Mouse (Mus musculus) cerebellum, postnatal 4 days (tissue): Measurements from ENCODE around the gene Tenm3.

ENCODE experiments used
- DNase-seq, 2 experiments: peaks; one replicate each; pipeline ENCODE4 v3.0.0; 2022; ENCODE audit warnings: low spot score in 2 of 2, mixed read lengths in 1 of 2

Gene Tenm3

DNA sequence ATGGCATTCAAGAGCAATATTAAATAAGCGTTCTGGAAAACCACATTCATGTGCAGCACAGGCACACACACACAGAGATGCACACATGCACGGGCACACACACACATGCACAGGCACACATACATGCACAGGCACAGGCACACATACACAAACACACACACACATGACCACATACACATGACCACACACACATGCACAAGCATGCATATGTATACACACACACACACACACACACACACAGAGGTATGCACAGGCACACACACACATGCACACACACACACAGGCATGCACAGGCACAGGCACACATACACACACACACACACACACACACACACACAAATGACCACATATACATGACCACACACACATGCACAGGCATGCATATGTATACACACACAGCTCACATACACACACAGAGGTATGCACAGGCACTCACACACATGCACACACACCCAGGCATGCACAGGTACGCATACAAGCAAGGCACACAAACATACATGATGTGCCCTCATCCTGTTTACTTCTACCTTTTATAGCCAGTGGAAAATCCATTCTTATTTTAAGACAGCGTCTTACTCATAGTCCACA, 321.1 kb downstream of the Tenm3 start:
- DNase-seq: no peak

DNA sequence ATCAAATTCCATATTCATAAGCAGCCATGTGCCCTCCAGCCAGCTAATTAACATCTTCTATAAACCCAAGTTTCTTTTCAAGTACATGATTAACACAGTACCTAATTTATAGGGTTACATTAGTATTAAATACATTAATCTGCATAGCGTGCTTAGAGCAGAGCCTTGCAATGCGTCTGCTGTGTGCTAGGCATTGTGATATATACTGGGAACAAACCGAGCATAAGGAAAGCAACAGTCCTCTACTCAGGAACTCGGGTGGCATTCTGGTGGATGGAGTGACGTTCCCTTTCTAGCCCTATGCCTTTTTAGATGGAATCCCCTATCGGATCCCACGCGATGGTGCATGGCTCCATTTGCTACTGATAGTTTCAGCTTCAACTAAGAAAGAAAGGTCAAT, 321.7 kb downstream of the Tenm3 start:
- no peak for DNase-seq

DNA sequence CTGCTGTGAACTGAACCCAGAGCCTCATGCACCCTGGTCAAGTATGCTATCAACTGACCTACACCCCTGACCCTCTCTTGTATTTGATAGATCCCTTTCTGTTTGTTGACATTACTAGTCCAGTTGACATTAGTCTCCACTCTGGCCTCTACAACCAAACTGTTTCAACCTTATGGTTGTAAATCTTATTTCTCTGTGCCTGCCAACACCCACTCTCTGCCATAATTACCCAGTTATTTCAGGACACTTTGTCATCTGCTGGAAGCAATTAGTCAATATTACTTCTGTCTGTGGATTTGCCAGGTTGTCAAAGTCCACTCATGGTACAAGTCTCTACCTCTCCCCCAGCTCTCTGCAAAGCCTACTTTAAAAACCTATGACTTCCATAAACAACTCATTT, 326.3 kb downstream of the Tenm3 start:
- DNase-seq: no peak

DNA sequence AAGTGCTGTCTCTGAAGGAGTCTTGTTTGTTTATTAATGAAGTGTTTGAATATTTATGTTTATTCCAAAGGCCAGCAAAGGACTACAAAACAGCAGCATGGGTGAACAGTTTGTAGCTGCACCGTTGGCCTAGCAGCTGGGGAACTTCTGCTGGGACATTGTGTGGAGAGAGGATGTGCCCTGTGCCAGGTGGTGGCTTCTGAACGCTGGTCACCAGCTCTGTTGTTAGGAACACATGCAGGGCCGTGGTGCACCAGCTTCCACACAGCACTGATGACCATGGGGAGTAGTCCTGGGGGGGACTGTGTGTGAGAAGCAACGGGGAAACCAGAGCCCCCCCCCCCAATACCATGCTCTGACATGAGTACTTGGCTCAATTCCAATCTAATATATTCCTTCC, 329.5 kb downstream of the Tenm3 start:
- DNase-seq: no peak

DNA sequence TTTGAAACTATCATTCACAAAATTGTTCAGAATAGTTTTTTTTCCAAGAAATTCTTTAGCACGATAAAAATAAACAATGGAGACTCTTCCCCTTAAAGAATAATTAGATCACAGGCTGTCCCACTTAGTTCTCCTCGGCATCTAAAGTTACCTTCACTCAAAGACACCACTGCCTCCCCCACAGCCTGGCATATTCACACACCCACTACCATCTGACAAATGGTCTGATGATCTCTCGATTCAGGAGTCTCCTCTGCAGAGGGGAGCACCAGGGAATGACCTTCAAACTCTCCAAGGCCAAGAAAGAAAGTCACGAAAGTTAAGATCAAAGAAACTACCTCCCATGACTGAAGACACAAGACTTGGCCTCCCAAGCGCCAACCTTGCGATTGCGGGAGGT, 329.9 kb downstream of the Tenm3 start:
- DNase-seq: no peak

DNA sequence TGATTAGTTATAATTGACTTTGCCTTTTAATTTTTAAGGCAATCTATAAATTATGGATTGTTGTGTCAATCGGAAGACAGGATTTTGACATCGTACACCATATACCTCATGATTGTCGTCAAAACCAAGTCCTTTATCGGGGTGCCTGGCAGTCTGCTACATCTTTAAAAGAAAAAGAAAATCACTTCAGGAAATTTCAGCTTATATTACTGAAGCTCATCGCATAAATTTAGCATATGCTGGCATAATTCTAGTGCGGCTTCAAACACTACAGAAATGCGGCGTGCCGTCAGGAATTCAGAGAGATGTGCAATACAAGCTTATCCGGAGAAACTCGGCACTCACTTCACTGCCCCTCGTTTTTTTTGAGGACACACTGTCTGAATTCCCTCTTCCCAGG, 332.2 kb downstream of the Tenm3 start:
- no peak for DNase-seq

DNA sequence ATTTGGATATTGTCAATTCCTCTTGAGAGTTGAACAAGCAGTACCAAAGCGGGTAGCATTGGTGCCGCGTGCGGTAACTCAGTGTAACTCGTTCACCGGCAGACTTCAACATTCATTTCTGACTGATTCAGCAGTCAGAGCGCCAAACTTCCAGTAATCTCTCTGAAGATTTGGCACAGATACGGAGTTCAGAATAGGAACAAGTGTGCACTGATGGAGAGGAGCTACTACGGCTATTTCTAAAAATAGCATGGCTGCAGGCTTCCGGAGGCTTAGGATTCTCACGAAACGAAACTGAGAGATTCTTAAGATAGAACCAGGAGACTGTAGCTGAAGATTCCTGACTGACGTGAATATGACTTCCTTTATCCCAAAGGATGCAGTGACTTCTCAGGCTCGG, 332.6 kb downstream of the Tenm3 start:
- no peak for DNase-seq

DNA sequence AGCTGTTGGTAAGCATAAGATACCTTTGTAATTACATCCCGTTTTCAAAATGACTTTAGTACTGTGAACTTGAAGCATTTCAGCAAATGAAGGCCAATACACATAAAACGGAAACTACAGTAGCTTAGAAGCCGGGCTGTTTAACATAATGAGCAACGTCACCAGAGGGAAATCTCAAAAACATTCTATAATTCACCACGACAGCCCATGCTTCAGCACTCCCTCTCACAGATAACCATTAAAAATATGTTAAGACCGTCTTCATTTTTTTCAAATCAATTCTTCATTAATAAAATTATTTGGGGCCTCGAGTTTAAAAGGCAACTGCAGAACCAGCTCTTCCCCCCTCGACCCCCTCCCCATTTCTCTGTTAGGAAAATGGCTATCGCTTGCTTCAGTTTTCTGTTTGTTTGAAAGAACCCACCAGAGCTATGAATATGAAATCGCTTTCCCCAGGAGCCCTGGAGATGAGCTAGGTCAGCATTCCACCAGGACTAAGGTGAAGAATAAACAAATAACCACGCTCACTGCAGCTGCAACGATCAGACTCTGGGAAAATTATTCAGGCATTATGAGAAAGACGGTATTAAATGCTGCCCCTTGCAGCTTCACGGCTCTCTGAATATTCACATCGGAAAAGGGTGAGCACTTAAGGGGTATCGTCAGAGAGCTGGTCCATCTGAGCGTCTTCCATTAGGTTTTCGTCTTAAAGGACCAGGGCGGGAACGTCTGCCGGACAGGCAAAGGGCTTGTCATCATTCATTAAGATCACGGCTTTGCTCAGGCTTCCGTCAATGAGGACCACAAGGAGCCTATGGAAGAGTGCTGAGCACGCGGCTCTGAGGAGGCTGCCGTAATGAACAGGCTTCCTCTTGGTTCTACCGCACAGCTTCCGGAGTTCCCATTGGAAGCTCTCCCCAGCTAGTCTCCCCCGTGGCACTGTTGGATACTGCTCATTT, 334.8 kb downstream of the Tenm3 start:
- DNase-seq: peak in 1 of 2 experiments; percentile 42

DNA sequence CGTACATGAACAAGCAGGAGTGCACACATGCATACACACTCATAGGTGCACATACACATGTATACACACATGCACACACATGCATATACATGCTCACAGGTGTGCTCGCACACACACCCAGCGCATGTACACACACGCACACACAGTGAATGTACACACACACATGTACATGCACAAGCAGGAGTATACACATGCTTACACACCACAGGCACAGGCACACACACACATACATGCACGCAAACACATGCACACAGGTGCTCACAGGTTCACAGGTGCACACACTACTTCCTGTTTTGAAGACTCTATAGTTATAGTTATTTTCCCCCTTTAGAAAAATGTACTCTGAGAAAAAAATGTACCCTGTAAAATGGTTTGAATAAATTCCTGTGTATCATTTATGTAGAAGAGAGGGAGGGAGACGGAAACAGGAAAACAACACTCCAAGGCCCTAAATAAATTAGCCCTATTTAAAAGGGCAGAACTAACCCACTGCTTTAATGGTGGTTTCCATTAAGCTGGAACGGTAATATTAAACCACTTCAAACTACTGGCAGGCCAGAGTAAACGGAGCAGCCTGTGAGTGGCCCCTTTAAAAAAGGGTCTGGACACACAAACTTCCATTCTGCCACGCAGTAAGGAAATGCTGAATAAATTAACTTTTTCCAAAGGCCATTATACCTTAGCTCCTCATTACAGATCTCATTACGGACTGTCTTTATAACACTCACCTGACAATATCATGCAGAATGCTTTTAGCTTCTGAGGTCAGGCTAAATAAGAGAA, 335.8 kb downstream of the Tenm3 start:
- no peak for DNase-seq

DNA sequence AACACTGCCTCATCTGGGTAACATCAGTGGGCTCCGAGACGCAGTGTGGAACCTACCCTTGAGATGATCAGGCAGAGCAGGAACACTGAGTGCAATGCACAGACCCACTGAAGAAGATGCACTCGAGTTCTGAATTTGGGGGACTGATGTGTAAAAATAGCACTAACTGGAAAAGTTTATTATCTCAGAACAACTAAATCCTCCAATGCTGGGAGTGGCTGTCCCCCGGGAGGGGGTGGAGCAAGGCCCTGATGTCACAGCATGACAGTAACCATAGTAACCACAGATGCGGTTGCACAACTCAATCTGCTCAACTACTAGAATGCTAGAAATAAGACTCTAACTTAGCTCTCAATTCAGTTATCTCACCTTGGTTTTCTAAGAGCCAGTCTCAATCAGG, 351.3 kb downstream of the Tenm3 start:
- DNase-seq: no peak

DNA sequence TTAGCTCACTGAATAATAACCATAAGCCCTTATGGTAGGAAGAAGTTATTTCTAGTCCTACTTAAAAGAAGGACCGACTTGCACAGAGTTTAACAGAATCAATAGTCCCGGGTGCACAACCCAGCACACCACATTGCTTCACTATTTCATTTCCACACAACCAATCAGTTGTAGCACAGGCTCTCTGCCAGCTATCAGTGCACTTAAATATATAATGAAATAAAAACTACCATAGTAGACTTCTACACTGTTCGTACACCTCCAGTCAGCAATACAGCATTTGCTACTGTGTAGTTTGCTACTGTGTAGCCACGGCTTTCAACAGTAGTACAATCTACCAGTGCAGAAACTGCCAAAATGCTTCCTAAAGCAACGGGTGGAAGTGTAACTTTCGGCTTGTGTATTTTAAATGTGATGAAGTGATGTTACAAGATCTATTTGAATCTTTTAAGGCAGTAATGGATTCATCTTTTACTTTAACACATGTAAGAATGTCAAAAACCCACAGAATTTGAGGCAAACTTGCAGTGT, 353.1 kb downstream of the Tenm3 start:
- DNase-seq: no peak

DNA sequence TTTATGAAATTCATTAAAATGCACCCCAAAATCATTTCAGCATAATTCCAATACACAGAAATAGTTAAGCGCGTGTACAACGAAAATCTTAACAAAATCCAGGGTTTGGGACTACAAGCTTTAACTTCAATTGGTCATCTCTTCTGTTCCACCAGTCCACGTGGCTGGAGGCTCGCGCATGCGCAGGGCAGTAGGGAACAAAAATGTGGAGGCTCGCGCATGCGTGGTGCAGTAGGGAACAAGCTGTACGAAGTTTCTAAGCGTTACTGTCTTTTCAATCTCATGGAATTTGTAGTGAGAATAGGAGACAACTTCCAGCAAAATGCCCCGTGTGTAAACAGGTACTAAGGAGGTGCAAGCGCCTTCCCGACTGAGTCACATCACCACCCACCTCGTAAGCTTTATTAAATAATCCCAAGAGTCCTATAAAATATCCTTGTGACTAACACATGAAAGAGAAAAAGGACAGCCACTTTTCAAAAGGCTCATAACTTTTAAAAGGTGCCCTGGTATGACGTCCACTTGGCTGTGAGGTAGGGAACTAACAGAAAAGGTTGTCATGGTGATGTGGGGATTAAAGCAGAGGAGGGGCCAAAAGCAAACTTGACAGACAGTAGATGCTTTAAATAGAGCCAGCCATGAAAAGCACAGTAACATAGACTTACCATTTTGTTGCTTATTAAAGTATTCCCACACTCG, 353.7 kb downstream of the Tenm3 start:
- no peak for DNase-seq

DNA sequence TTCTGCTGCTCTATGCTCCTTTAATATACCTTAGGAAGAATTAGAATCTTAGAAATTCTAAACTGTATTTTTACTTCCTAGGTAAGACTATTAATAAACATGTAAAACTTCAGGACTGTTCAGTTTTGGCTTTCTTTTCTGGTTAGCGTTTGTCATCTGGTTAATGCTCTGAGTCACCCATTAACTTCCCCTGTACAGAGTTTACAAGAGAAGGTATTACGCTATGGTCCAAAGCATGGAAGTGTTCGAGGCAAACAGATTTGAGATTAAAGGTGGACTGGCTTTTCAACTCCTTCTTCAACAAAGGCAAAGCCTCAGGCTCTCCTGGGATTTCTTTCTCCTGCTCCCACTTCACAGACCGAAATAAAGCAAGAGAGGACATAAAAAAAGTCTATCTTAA, 354.3 kb downstream of the Tenm3 start:
- no peak for DNase-seq

DNA sequence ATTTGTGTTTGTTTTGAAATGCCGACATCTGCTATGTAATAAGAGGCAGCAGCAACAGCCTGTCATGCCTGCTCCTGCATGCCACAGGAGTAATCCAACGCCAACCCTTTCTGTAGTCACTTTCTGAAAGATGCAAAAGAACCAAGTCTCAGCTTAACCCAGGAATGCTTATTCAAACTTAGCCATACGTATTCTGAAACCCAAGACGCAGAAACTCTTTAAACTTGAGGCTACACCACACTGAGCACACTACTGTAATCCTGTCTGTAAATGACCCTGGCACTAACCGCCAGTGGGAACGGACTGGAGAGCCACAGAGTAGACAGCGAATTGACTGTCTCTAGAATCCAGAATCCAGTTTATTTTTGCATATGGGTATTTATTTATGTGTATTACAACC, 354.9 kb downstream of the Tenm3 start:
- no peak for DNase-seq

DNA sequence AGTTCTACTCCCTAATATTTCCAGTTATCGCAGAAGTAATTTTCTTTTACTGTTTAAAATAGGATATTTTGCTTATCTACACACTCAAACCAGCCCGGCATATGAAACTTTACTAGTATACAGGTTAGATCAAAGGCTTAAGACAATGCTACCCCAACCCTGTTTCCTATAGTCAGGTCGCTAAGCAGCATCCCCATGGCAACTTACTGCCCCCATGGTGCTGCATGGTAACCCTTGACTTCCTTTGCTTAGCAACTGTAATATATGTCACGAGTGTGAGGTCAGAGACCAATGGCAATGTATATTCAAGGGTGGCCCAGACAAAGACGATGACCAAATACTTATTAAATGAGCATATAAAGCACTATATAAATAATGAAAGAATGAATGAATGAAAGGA, 359.6 kb downstream of the Tenm3 start:
- no peak for DNase-seq

DNA sequence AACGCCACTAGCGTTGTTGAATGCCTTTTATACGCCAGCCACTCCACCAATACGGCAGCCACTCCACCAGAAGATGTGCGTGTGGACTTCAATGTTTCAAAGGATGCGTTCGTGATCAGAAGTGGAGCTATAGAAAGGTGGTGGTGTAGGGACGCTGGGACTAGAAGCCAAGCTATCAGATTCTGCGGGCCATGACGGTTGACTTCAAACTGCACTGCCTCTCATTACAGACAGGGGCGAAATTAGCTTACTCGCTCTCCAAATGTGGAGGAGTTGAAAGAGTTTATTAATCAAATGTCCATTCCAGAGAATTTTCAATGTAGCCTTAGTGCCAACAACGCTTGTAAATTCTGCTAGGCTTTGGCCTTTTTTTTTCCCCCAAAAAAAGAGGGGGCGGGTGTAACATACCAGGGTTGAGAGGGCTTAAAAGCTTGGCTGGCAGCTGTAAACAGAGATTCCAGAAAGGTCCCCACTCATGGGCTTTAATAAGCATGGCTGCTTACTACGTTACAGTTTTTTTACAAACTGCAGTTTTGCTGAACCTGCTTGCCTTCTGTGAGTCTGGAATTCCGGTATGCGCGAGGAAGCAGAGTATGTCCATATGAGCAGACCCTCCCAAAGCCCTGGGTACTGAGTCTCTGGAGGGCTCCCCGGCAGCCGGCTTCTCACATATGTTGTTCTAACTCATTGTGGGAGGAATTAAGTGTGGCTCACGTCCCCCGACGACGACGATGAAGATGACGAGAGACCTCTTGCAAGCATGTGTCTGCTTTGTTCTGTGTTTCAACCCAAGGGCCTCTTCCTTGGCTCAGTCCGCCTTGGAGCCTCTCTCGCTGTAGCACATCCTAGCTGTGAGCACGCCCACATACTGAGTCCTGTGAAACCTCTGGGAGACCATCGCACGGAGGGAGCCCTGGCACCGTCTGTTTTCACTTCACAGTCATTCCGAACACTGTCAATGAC, 361.8 kb downstream of the Tenm3 start:
- DNase-seq: no peak

DNA sequence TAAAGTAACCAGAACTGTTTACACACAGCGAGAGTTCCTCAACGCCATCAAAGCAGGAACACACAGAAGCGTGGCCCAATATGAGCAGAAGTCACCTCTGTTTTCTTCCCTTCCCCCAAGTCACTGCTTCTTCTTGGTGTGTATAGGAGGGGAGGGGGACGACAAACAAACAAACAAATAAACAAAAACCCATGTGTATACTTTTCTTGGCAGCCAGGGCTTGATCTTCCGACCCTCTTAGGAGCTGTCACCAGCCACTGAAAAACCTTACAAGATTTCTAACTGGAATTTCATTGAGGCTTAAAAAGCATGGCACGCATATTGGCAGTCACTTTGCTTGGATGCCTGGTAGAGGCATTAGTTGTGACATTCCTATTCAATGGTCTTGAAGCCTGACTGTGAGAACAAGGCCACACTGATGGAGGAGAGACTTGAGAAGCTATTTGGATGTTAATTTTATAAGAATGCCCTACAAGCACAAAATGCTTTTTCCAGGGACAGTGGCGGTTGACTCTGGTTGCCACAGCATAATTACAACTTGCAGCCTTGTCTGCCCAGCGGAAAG, 366.3 kb downstream of the Tenm3 start:
- DNase-seq: no peak

DNA sequence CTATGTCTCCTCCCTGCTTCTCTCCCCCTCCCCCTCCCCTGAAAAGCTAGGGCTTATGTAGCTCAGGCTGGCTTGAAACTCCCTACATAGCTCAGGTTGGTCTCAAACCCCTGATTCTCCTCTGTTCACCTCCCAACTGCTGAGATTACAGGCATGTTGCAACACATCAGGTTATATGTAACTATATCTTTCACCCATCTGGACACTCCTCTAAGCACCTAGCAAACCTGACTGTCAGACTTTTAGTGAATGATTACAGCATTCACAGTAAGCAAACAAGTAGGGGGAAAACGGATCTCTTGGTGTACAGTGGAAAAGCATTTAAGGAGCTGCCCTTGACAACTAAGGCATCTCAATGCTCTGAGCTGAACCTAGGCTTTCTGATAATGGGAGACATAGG, 366.9 kb downstream of the Tenm3 start:
- no peak for DNase-seq

DNA sequence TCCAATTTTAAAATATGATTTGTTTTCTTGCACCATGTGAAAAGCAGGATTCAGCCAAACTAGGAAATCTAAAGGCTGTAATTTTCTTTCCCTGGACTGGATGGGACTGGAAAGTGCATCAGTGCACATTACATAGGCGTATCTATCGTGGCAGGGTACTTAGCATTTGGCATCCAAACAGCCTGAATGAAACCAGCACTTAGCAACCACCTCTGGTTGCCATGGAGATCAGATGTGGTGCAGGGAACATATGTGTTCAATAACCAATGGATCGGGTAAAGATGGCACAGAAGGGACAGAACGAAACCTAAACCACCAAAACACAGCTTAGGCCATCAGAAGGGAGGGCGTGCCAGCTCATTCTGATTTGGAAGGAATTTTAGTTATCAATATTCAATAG, 376.1 kb downstream of the Tenm3 start:
- no peak for DNase-seq

DNA sequence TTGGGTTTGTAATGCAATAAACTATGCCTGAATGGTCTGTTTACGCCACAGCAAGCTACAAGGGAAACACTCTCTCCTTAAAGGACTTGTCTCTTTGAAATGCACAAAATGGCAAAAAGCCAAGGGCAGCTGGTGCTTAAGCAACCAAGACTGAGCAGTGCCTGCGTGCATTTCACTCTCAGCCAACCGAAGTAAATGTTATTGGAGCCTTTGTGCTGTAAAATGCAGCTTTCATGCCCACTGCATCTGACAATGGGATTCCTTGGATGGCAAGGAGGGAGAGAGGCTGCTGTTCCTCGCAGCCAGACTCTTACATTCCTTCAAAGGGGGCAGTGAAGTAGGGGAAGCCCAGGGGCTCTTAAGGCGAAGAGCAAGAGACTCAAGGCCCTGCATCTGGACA, 385.4 kb downstream of the Tenm3 start:
- peak in 1 of 2 experiments; percentile 53 for DNase-seq
